Mouse (Mus musculus): Measurements from ENCODE around the gene Trem1. TPM values are rescaled to one million over a fixed set of nuclear protein-coding genes. Genes with fewer than 3 reads are reported as not detected.

The Trem1 gene
- polyA plus RNA-seq, 1 experiment from 2014 or later = not detected

DNA sequence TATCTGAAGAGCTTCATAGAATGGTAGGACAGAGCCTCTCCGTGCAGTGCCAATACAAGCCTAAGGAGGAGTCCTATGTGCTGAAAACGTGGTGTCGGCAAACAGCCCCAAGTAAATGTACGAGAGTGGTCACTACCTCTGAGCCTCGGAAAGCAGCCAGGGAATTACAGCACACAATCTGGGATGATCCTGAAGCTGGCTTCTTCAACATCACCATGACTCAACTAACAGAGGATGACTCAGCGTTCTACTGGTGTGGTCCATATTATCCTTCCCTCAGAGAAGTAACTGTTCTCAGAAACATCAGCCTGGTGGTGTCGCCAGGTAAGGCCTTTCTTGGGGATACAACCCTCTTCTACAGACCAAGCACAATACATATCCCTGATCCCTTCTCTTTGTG is 32.1 kb downstream of the Trem1 start:
- H3K27me3 ChIP-seq (ENCODE audit: control insufficient read depth, insufficient read depth, low read length) = no peaks in the 10 kb centered on the region
- no peak for ATAC-seq (ENCODE audit: low FRiP score)
- no peaks in the 10 kb centered on the region for H3K36me3 ChIP-seq (replicated peaks; ENCODE audit: control insufficient read depth, insufficient read depth)
- no peak overlapping the region for H3K27ac ChIP-seq
- H3K4me2 ChIP-seq (replicated peaks) = no peak overlapping the region
- peaks cover 3% of the 10 kb centered on the region; the same call in 1 of the 2 replicates for H3K9me3 ChIP-seq (ENCODE audit: control insufficient read depth, low read length)
- no peak overlapping the region for H3K9ac ChIP-seq
- no peak for DNase-seq (ENCODE audit: low spot score)
- WGBS = 96% methylated on average over 7 of the region's 7 CpGs
- H3K4me1 ChIP-seq (replicated peaks; ENCODE audit: control insufficient read depth, insufficient read depth, low read length) = no peaks in the 10 kb centered on the region
- H3K4me3 ChIP-seq (replicated peaks; ENCODE audit: low read length) = no peak overlapping the region

DNA sequence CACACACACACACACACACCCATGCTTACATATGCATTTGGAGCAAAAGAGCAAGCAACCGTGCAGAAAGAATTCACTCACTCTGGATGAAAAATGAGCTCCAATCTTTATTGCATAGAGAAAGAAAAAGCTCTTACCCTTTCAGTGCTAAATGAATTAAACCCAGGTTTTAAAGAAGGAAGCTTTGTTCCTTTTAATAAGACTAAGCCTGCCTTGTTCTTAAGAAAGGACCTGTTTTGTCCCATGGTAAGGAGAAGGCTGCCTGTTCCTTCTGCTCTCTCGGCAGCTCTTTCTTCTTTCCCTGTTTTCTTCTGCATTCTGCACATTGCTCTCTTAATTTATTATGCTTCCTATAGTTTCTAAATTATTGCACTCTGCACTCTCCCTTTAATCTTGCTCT is 33.6 kb downstream of the Trem1 start:
- no peak for DNase-seq (ENCODE audit: low spot score)
- Histone ChIP-seq H3K9me3 (ENCODE audit: control insufficient read depth, low read length) (no peaks in the 10 kb centered on the region), H3K4me2 (replicated peaks) (no peak overlapping the region), H3K9ac (no peak overlapping the region), H3K4me1 (replicated peaks; ENCODE audit: control insufficient read depth, insufficient read depth, low read length) (no peaks in the 10 kb centered on the region), H3K27ac (no peak overlapping the region), H3K27me3 (ENCODE audit: control insufficient read depth, insufficient read depth, low read length) (no peaks in the 10 kb centered on the region), H3K36me3 (replicated peaks; ENCODE audit: control insufficient read depth, insufficient read depth) (no peaks in the 10 kb centered on the region), H3K4me3 (replicated peaks; ENCODE audit: low read length) (no peak overlapping the region)
- WGBS = 24% methylated on average over 2 of the region's 2 CpGs
- ATAC-seq (ENCODE audit: low FRiP score) = no peak

DNA sequence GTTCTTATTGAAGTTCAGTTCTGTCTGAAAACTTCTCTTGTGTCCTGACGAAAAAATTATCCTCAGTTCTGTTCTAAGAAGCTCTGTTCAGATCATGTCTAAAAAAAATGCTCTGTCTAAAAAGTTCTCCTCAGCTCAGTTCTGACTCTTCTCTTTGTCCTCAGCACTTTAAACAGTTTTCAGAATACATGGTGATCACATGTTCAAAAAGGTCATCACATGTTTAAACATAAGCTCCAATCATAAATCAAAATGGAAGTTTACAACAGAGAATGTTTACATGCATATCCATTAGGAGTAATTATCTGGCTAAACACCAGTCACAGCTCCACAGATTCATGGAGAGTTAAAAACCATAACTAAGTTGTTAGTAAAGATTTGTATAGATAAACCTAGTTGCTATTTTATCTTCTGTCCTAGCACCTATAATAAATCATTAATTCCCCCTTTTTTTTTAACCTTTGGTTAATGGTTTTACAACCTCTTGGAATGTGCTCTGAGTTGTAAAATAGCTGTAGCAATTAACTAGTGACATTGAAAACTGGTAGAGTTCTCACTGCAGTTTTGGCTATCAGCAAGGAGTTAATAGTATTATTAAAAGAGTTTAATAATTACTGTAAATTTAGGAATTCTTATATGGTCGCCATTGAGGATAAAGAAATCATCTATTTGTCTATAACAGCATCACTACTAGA is 34.2 kb downstream of the Trem1 start:
- ATAC-seq (ENCODE audit: low FRiP score) (no peak), DNase-seq (ENCODE audit: low spot score) (no peak)
- Histone ChIP-seq H3K4me2 (replicated peaks) (no peak overlapping the region), H3K27ac (no peak overlapping the region), H3K4me3 (replicated peaks; ENCODE audit: low read length) (no peak overlapping the region), H3K36me3 (replicated peaks; ENCODE audit: control insufficient read depth, insufficient read depth) (no peaks in the 10 kb centered on the region), H3K9me3 (ENCODE audit: control insufficient read depth, low read length) (no peaks in the 10 kb centered on the region), H3K9ac (no peak overlapping the region), H3K27me3 (ENCODE audit: control insufficient read depth, insufficient read depth, low read length) (no peaks in the 10 kb centered on the region), H3K4me1 (replicated peaks; ENCODE audit: control insufficient read depth, insufficient read depth, low read length) (no peaks in the 10 kb centered on the region)
- 43% methylated on average over 2 of the region's 2 CpGs for WGBS

DNA sequence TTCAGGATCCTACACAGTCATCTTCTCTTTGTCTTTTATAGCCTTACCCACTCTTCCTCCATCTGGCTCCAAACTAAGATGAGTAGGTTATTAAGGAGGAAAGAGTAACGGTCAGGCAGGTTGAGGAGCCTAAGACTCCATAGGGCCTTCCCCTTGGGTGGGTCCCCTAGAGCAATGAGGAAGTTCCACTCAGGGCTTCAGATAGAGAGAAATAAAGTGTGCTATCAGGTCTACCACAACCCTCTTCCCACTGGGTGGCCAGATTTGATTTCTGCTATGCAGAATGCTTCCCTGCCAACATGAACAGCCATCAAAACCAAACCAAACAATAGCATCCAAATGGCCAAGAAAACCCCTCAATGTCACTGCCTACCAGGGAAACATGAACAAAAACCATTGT is 35.0 kb downstream of the Trem1 start:
- H3K9me3 ChIP-seq (ENCODE audit: control insufficient read depth, low read length) = no peaks in the 10 kb centered on the region
- H3K36me3 ChIP-seq (replicated peaks; ENCODE audit: control insufficient read depth, insufficient read depth) = no peaks in the 10 kb centered on the region
- no peak overlapping the region for H3K4me3 ChIP-seq (replicated peaks; ENCODE audit: low read length)
- DNase-seq (ENCODE audit: low spot score) (no peak), ATAC-seq (ENCODE audit: low FRiP score) (no peak)
- no peaks in the 10 kb centered on the region for H3K27me3 ChIP-seq (ENCODE audit: control insufficient read depth, insufficient read depth, low read length)
- no peak overlapping the region for H3K9ac ChIP-seq
- WGBS = 89% methylated on average over 1 of the region's 1 CpGs
- H3K4me2 ChIP-seq (replicated peaks) = no peak overlapping the region
- no peaks in the 10 kb centered on the region for H3K4me1 ChIP-seq (replicated peaks; ENCODE audit: control insufficient read depth, insufficient read depth, low read length)
- H3K27ac ChIP-seq = no peak overlapping the region

DNA sequence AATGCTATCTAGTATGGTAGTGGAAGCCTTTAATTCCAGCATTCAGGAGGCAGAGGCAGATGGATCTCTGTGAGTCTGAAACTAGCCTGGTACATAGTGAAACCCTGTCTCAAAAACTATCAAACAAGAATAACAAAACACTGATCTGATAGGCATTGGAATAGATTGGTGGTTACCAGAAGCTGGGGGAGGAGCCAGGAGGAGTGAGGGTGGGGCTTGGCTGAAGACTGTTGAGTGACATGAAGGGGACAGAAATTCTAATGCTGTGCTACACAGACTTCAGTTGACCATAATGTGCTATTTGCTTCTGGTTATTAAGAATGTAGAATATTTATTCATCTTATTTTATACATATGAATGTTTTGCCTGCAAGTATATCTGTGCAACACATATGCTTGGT is 35.7 kb downstream of the Trem1 start:
- no peaks in the 10 kb centered on the region for H3K4me1 ChIP-seq (replicated peaks; ENCODE audit: control insufficient read depth, insufficient read depth, low read length)
- no peaks in the 10 kb centered on the region for H3K27me3 ChIP-seq (ENCODE audit: control insufficient read depth, insufficient read depth, low read length)
- no peak overlapping the region for H3K9ac ChIP-seq
- H3K36me3 ChIP-seq (replicated peaks; ENCODE audit: control insufficient read depth, insufficient read depth) = no peaks in the 10 kb centered on the region
- H3K4me3 ChIP-seq (replicated peaks; ENCODE audit: low read length) = no peak overlapping the region
- ATAC-seq (ENCODE audit: low FRiP score) (no peak), DNase-seq (ENCODE audit: low spot score) (no peak)
- H3K9me3 ChIP-seq (ENCODE audit: control insufficient read depth, low read length) = no peaks in the 10 kb centered on the region
- H3K4me2 ChIP-seq (replicated peaks) = no peak overlapping the region
- H3K27ac ChIP-seq = no peak overlapping the region

DNA sequence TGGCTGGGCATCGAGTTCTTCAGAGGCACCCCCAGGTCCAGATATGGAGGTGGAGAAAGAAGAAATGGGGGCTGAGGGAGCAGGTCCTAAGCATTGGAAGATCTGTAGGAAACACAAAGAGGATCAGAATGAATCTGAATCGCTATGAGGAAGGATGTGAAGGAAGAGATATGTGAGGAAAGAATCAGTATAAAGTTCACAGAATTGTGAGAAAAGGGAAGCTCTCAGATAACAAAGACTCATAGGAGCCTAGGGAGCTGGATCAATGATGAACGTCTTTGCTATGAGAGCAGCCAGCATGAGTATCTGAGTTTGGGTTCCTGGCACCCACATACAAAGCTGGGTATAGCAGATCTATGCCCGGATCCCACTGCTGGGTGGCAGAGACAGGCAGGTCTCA is 37.3 kb downstream of the Trem1 start:
- no peak overlapping the region for H3K9ac ChIP-seq
- DNase-seq (ENCODE audit: low spot score) (no peak), ATAC-seq (ENCODE audit: low FRiP score) (no peak)
- H3K27ac ChIP-seq = no peak overlapping the region
- H3K36me3 ChIP-seq (replicated peaks; ENCODE audit: control insufficient read depth, insufficient read depth) = no peaks in the 10 kb centered on the region
- H3K4me3 ChIP-seq (replicated peaks; ENCODE audit: low read length) = no peak overlapping the region
- no peaks in the 10 kb centered on the region for H3K9me3 ChIP-seq (ENCODE audit: control insufficient read depth, low read length)
- H3K27me3 ChIP-seq (ENCODE audit: control insufficient read depth, insufficient read depth, low read length) = no peaks in the 10 kb centered on the region
- no peaks in the 10 kb centered on the region for H3K4me1 ChIP-seq (replicated peaks; ENCODE audit: control insufficient read depth, insufficient read depth, low read length)
- H3K4me2 ChIP-seq (replicated peaks) = no peak overlapping the region
- 81% methylated on average over 4 of the region's 4 CpGs for WGBS

DNA sequence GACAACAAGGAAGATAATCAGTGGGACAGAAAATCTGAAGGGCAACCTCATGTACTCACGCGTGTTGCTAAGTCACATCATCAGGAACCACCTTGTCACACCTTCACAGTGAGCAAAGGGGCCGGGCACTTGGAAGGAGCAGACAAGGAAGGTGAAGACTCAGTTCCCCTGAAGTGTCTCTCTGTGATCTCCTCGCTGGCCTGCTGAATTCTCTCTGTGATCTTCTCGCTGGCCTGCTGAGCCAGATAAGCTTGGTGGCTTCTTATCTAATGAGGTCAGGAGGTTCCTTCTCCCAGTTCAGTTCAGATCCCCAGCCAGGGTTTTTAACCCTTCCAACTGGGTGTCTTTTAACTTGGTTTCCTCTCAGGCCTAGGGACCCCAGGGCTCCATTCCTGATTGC is 39.6 kb downstream of the Trem1 start:
- Histone ChIP-seq H3K4me1 (replicated peaks; ENCODE audit: control insufficient read depth, insufficient read depth, low read length) (no peaks in the 10 kb centered on the region), H3K27ac (no peak overlapping the region), H3K9ac (no peak overlapping the region), H3K4me3 (replicated peaks; ENCODE audit: low read length) (no peak overlapping the region), H3K4me2 (replicated peaks) (no peak overlapping the region), H3K36me3 (replicated peaks; ENCODE audit: control insufficient read depth, insufficient read depth) (no peaks in the 10 kb centered on the region), H3K9me3 (ENCODE audit: control insufficient read depth, low read length) (no peaks in the 10 kb centered on the region), H3K27me3 (ENCODE audit: control insufficient read depth, insufficient read depth, low read length) (no peaks in the 10 kb centered on the region)
- ATAC-seq (ENCODE audit: low FRiP score) (no peak), DNase-seq (ENCODE audit: low spot score) (no peak)
- WGBS = 87% methylated on average over 5 of the region's 5 CpGs

DNA sequence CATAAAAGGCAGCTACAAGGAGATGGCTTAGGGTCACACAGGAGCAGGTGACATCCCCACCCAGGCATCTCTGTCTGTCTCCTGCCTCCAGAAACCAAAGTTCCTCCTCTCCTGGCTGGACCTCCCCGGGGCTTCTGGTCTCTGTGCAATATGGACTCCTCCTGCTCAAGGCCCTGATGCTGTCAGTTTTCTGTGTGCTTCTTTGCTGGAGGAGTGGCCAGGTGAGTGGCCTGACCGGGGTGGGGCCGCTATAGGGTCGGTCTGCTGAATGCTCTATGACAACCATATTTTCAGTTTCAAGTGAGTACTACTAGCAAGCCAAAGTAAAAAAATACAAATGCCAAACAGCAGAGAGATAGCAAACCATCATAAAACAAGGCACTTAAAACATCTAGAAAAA is 40.0 kb downstream of the Trem1 start:
- Histone ChIP-seq H3K9ac (no peak overlapping the region), H3K4me2 (replicated peaks) (no peak overlapping the region), H3K27ac (no peak overlapping the region), H3K9me3 (ENCODE audit: control insufficient read depth, low read length) (no peaks in the 10 kb centered on the region), H3K36me3 (replicated peaks; ENCODE audit: control insufficient read depth, insufficient read depth) (no peaks in the 10 kb centered on the region), H3K27me3 (ENCODE audit: control insufficient read depth, insufficient read depth, low read length) (no peaks in the 10 kb centered on the region), H3K4me1 (replicated peaks; ENCODE audit: control insufficient read depth, insufficient read depth, low read length) (no peaks in the 10 kb centered on the region), H3K4me3 (replicated peaks; ENCODE audit: low read length) (no peak overlapping the region)
- DNase-seq (ENCODE audit: low spot score) = no peak
- WGBS = 91% methylated on average over 4 of the region's 4 CpGs
- no peak for ATAC-seq (ENCODE audit: low FRiP score)

DNA sequence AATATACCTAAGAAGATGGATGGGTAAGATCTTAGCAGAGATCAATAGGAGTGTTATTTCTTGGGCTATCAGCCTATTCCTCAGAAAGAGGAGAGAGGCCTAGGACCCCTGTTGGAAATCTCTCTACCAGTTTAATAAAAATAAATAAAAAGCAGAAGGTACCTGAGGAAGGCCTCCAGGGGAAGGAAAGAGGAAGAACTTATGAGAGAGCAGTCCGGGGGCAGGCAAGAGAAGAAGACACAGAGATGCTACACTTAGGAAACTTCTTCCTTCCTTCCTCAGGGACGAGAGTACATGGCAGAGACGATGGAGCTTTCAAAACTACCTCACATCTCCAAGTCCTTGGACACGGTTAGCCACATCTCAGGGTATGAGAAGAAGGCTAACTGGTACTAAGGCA is 41.5 kb downstream of the Trem1 start:
- Histone ChIP-seq H3K9ac (no peak overlapping the region), H3K36me3 (replicated peaks; ENCODE audit: control insufficient read depth, insufficient read depth) (no peaks in the 10 kb centered on the region), H3K4me1 (replicated peaks; ENCODE audit: control insufficient read depth, insufficient read depth, low read length) (no peaks in the 10 kb centered on the region), H3K4me3 (replicated peaks; ENCODE audit: low read length) (no peak overlapping the region), H3K9me3 (ENCODE audit: control insufficient read depth, low read length) (no peaks in the 10 kb centered on the region), H3K4me2 (replicated peaks) (no peak overlapping the region), H3K27me3 (ENCODE audit: control insufficient read depth, insufficient read depth, low read length) (no peaks in the 10 kb centered on the region), H3K27ac (no peak overlapping the region)
- WGBS = 82% methylated on average over 4 of the region's 4 CpGs
- ATAC-seq (ENCODE audit: low FRiP score) = no peak
- no peak for DNase-seq (ENCODE audit: low spot score)

DNA sequence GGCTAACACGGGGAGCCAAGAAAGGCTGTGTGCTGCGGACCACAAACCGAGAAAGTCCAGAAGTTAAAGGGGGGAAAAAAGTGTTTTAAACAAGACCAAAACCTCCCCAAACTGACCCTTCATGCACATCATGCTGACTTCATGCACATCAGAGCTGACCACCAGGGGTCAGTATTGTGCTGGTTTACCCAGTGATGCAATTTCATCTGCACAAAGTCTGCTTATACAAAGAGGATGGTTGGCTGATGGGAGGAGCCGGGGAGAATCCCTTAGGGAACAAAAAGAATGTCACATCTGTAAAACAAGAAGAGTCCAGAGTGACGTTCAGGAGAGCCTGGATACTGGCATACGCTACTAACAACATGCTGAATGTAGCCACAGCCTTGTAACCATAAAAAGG is 42.3 kb downstream of the Trem1 start:
- ATAC-seq (ENCODE audit: low FRiP score) = no peak
- Histone ChIP-seq H3K9ac (no peak overlapping the region), H3K36me3 (replicated peaks; ENCODE audit: control insufficient read depth, insufficient read depth) (no peaks in the 10 kb centered on the region), H3K4me1 (replicated peaks; ENCODE audit: control insufficient read depth, insufficient read depth, low read length) (no peaks in the 10 kb centered on the region), H3K27me3 (ENCODE audit: control insufficient read depth, insufficient read depth, low read length) (no peaks in the 10 kb centered on the region), H3K27ac (no peak overlapping the region), H3K9me3 (ENCODE audit: control insufficient read depth, low read length) (no peaks in the 10 kb centered on the region), H3K4me2 (replicated peaks) (no peak overlapping the region), H3K4me3 (replicated peaks; ENCODE audit: low read length) (no peak overlapping the region)
- WGBS = 32% methylated on average over 6 of the region's 6 CpGs
- peak; percentile 79 for DNase-seq (ENCODE audit: low spot score)
